Mouse (Mus musculus): ENCODE results near the gene Stra6l.

- peak; percentile 87; the same call in 1 of the 2 replicates for TF ChIP-seq CTCF (IDR thresholded peaks at IDR 0.05; ENCODE audit: borderline replicate concordance, extremely low read depth, insufficient read depth, insufficient read length)
- TF ChIP-seq POLR2A (IDR thresholded peaks at IDR 0.05; ENCODE audit: borderline replicate concordance, extremely low read depth, insufficient read depth, insufficient read length, poor library complexity, severe bottlenecking) = no peak
Measured at GRCm38 (mm10) chr4:45820074-45820830, 28.2 kb upstream of the Stra6l start.
